Mouse (Mus musculus): ENCODE measurements around the gene Usp21.

DNA sequence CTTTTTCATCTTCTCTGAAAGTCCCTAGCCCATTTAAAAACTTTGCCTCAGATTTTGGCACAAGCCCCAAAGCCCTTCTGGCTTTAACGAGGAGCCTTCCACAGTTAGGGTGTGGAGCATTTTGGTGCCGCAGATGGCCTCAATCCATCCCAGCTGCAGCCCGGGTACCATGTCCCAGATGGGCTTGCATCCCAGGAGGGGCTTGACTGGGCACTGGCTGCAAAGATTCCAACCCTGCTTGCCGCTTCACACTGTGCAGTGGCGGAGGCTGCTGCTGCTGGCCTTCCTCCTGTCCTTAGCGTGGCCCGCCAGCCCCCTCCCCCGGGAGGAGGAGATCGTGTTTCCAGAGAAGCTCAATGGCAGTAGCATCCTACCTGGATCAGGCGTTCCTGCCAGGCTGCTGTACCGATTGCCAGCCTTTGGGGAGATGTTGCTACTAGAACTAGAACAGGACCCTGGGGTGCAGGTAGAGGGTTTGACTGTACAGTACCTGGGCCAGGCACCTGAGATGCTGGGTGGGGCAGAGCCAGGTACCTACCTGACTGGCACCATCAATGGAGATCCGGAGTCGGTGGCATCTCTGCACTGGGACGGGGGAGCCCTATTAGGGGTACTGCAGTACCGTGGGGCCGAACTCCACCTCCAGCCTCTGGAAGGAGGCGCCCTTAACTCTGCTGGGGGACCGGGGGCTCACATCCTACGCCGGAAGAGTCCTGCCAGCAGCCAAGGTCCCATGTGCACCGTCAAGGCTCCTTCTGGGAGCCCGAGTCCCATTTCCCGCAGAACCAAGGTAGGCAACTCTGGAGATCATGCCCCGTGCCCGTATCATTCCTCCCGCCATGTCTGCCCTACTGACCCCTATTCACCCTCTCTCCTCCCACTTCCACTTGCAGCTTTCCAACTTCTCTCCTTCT lies 36.9 kb downstream of the Usp21 start, which contains the start of gene Ndufs2:
- TF ChIP-seq CTCF (IDR thresholded peaks at IDR 0.05; ENCODE audit: low read depth, low read length) (no peak), POLR2A (IDR thresholded peaks at IDR 0.05; ENCODE audit: insufficient read depth, low read length) (no peak), EP300 (IDR thresholded peaks at IDR 0.05; ENCODE audit: insufficient read depth, low read depth, low read length) (no peak)
